Comparison of ENCODE assay signal across 9 mouse cellular contexts in genomic region chr4:109106034-109106433, GRCm38 (mm10).
A peak's percentile ranks its signal among the peaks of the same experiment; 100 is the strongest.
DNase-seq lines count a peak whose midpoint lies in the region; ATAC-seq lines count a peak whose summit lies in the region.
"Had no signal": no experiment of that assay in that cellular context is flagged by ENCODE, and none has a peak within 500 bp of the region (broad histone marks: within the 10 kb centered on the region; RNA-seq: fewer than 3 reads in every experiment).

No protein-coding gene starts in this region.

- H3K4me2 ChIP-seq in hindbrain, embryonic 13.5 days: no peak overlapping the region
- H3K4me2 ChIP-seq: neural tube, embryonic 12.5 days had no signal

- no peaks in the 10 kb centered on the region for H3K4me1 ChIP-seq in hindbrain, embryonic 13.5 days (replicated peaks)
- H3K4me1 ChIP-seq in hindbrain, embryonic 10.5 days (replicated peaks): no peaks in the 10 kb centered on the region
- H3K4me1 ChIP-seq: neural tube, embryonic 12.5 days had no signal

- H3K36me3 ChIP-seq in hindbrain, embryonic 13.5 days: peaks cover 5% of the 10 kb centered on the region
- peaks cover 6% of the 10 kb centered on the region; the same call in 1 of the 2 replicates for H3K36me3 ChIP-seq in hindbrain, embryonic 10.5 days
- H3K36me3 ChIP-seq in splenic B cell, adult 2 months (ENCODE audit: control insufficient read depth, insufficient read depth, low read length, poor library complexity, severe bottlenecking): no peaks in the 10 kb centered on the region

- H3K9me3 ChIP-seq in hindbrain, embryonic 13.5 days: no peaks in the 10 kb centered on the region
- H3K9me3 ChIP-seq in hindbrain, embryonic 10.5 days: no peaks in the 10 kb centered on the region
- H3K9me3 ChIP-seq: neural tube, embryonic 12.5 days had no signal

- peak; percentile 56 for DNase-seq in adrenal gland, postnatal 10 days
- no peak for DNase-seq in adrenal gland, adult 2 months
- DNase-seq in hindbrain, embryonic 10.5 days (ENCODE audit: low spot score): no peak
- peak; percentile 11 for DNase-seq in right cerebral cortex, postnatal 4 days
- no peak for DNase-seq in right cerebral cortex, postnatal 25 days
- DNase-seq in splenic B cell, adult 2 months (ENCODE audit: low read depth, low spot score): peak; percentile 24
- no peak for DNase-seq in left cerebral cortex, adult 18-20 months (ENCODE audit: low spot score in 2 of 2)

- peak overlapping the region; percentile 13; the same call in 1 of the 2 replicates for H3K27ac ChIP-seq in hindbrain, embryonic 13.5 days
- no peak overlapping the region for H3K27ac ChIP-seq in hindbrain, embryonic 10.5 days
- H3K27ac ChIP-seq: neural tube, embryonic 12.5 days had no signal

- no peak overlapping the region for H3K9ac ChIP-seq in hindbrain, embryonic 13.5 days
- H3K9ac ChIP-seq: neural tube, embryonic 12.5 days had no signal

- WGBS in hindbrain, embryonic 13.5 days: 74% methylated on average over 3 of the region's 3 CpGs
- WGBS in hindbrain, embryonic 10.5 days: 84% methylated on average over 3 of the region's 3 CpGs

- no peaks in the 10 kb centered on the region for H3K27me3 ChIP-seq in hindbrain, embryonic 13.5 days
- no peaks in the 10 kb centered on the region for H3K27me3 ChIP-seq in hindbrain, embryonic 10.5 days (ENCODE audit: insufficient read depth, poor library complexity, severe bottlenecking)
- no peaks in the 10 kb centered on the region for H3K27me3 ChIP-seq in splenic B cell, adult 2 months (ENCODE audit: control insufficient read depth, insufficient read depth, low read length, poor library complexity, severe bottlenecking)
- H3K27me3 ChIP-seq: neural tube, embryonic 12.5 days had no signal

- H3K4me3 ChIP-seq in hindbrain, embryonic 13.5 days: no peak overlapping the region
- H3K4me3 ChIP-seq in hindbrain, embryonic 10.5 days: no peak overlapping the region
- H3K4me3 ChIP-seq: neural tube, embryonic 12.5 days had no signal

- 0 out of 2 replicates have a peak, but pooled peaks have one; percentile 32 for ATAC-seq in hindbrain, embryonic 13.5 days (ENCODE audit: low FRiP score)

Comparison
In these comparisons a context has a peak if more than half of its experiments do, and no peak if none do; other contexts are left out.
1. DNase-seq: peak in adrenal gland, postnatal 10 days (single experiment), right cerebral cortex, postnatal 4 days (single experiment) and splenic B cell, adult 2 months (single experiment); none in adrenal gland, adult 2 months (single experiment), hindbrain, embryonic 10.5 days (single experiment), right cerebral cortex, postnatal 25 days (single experiment) and left cerebral cortex, adult 18-20 months (0 of 2).